Mouse (Mus musculus): ENCODE results near the gene Atg2a. TPM values are rescaled to one million over a fixed set of nuclear protein-coding genes. Genes with fewer than 3 reads are reported as not detected.

Gene Atg2a
- polyA plus RNA-seq, 1 experiment from 2014 or later: 9.3 TPM

MicroRNA genes within 50 kb of the gene (microRNA counts, 519-probe panel; counts per million panel counts)
- microRNA mmu-miR-192: 2,281 counts per million, percentile 33 among the panel's probes with 10 or more counts

Small RNAs within 50 kb of the gene (microRNA-seq; reads per million reads assigned to microRNA genes)
- gene Mir192 (74.7 reads per million, percentile 49 among the genes with 10 or more reads in this experiment), gene Mir194-2 (43.7 reads per million, percentile 43 among the genes with 10 or more reads in this experiment)

Other genes with a start within 250 kb of the Atg2a start
- 8.8 and 11.6 TPM in 2 replicates for gene Capn1, start 225.8 kb upstream of the Atg2a start, polyA plus RNA-seq (2015; fragmentation: Nextera tagmentation; extraction: Ambion mirVana)
- gene Syvn1, start 195.1 kb upstream of the Atg2a start, polyA plus RNA-seq (2015; fragmentation: Nextera tagmentation; extraction: Ambion mirVana): 24.3 and 25.8 TPM in 2 replicates
- 75.8 and 76.2 TPM in 2 replicates for gene Mrpl49, start 183.9 kb upstream of the Atg2a start, polyA plus RNA-seq (2015; fragmentation: Nextera tagmentation; extraction: Ambion mirVana)
- gene Fau, start 183.8 kb upstream of the Atg2a start, polyA plus RNA-seq (2015; fragmentation: Nextera tagmentation; extraction: Ambion mirVana): 709 and 773 TPM in 2 replicates
- 33.5 and 33.8 TPM in 2 replicates for gene Znhit2, start 180.5 kb upstream of the Atg2a start, polyA plus RNA-seq (2015; fragmentation: Nextera tagmentation; extraction: Ambion mirVana)
- gene Tm7sf2, start 173.3 kb upstream of the Atg2a start, polyA plus RNA-seq (2015; fragmentation: Nextera tagmentation; extraction: Ambion mirVana): 10.4 and 13.9 TPM in 2 replicates
- 71.6 and 77.5 TPM in 2 replicates for gene Vps51, start 164.4 kb upstream of the Atg2a start, polyA plus RNA-seq (2015; fragmentation: Nextera tagmentation; extraction: Ambion mirVana)
- gene Tmem262, start 161.6 kb upstream of the Atg2a start, polyA plus RNA-seq (2015; fragmentation: Nextera tagmentation; extraction: Ambion mirVana): not detected in 2 replicates
- 1.1 and 1.5 TPM in 2 replicates for gene Gm28374, start 159.4 kb upstream of the Atg2a start, polyA plus RNA-seq (2015; fragmentation: Nextera tagmentation; extraction: Ambion mirVana)
- 74.0 and 78.4 TPM in 2 replicates for gene Zfpl1, start 156.7 kb upstream of the Atg2a start, polyA plus RNA-seq (2015; fragmentation: Nextera tagmentation; extraction: Ambion mirVana)
- gene Cdca5, start 156.7 kb upstream of the Atg2a start, polyA plus RNA-seq (2015; fragmentation: Nextera tagmentation; extraction: Ambion mirVana): 47.2 and 48.1 TPM in 2 replicates
- gene AC131692.1, start 147.2 kb upstream of the Atg2a start, polyA plus RNA-seq (2015; fragmentation: Nextera tagmentation; extraction: Ambion mirVana): 0.21 and 0.26 TPM in 2 replicates
- gene Naaladl1, start 135.9 kb upstream of the Atg2a start, polyA plus RNA-seq (2015; fragmentation: Nextera tagmentation; extraction: Ambion mirVana): 0.34 and 0.41 TPM in 2 replicates
- 48.6 and 49.8 TPM in 2 replicates for gene Sac3d1, start 123.0 kb upstream of the Atg2a start, polyA plus RNA-seq (2015; fragmentation: Nextera tagmentation; extraction: Ambion mirVana)
- 33.1 TPM in 2 replicates for gene Snx15, start 113.4 kb upstream of the Atg2a start, polyA plus RNA-seq (2015; fragmentation: Nextera tagmentation; extraction: Ambion mirVana)
- 0.42 and 0.56 TPM in 2 replicates for gene Batf2, start 100.7 kb upstream of the Atg2a start, polyA plus RNA-seq (2015; fragmentation: Nextera tagmentation; extraction: Ambion mirVana)
- gene Arl2, start 100.1 kb upstream of the Atg2a start, polyA plus RNA-seq (2015; fragmentation: Nextera tagmentation; extraction: Ambion mirVana): 96.9 and 106 TPM in 2 replicates
- gene Majin, start 57.3 kb upstream of the Atg2a start, polyA plus RNA-seq (2015; fragmentation: Nextera tagmentation; extraction: Ambion mirVana): not detected in 2 replicates
- gene Gpha2, start 15.3 kb upstream of the Atg2a start, polyA plus RNA-seq (2015; fragmentation: Nextera tagmentation; extraction: Ambion mirVana): 0.48 TPM in 1 of 2 replicates, not detected in the other
- gene Ppp2r5b, start 5.8 kb upstream of the Atg2a start, polyA plus RNA-seq (2015; fragmentation: Nextera tagmentation; extraction: Ambion mirVana): 17.1 and 19.2 TPM in 2 replicates
- 66.7 and 76.1 TPM in 2 replicates for gene Ehd1, start 35.1 kb downstream of the Atg2a start, polyA plus RNA-seq (2015; fragmentation: Nextera tagmentation; extraction: Ambion mirVana)
- 0.77 and 0.92 TPM in 2 replicates for gene Cdc42bpg, start 64.8 kb downstream of the Atg2a start, polyA plus RNA-seq (2015; fragmentation: Nextera tagmentation; extraction: Ambion mirVana)
- 82.6 and 85.7 TPM in 2 replicates for gene Men1, start 93.3 kb downstream of the Atg2a start, polyA plus RNA-seq (2015; fragmentation: Nextera tagmentation; extraction: Ambion mirVana)
- gene Map4k2, start 99.5 kb downstream of the Atg2a start, polyA plus RNA-seq (2015; fragmentation: Nextera tagmentation; extraction: Ambion mirVana): 19.2 and 22.9 TPM in 2 replicates
- 133 and 136 TPM in 2 replicates for gene Sf1, start 122.0 kb downstream of the Atg2a start, polyA plus RNA-seq (2015; fragmentation: Nextera tagmentation; extraction: Ambion mirVana)
- 17.7 and 22.3 TPM in 2 replicates for gene Pygm, start 142.7 kb downstream of the Atg2a start, polyA plus RNA-seq (2015; fragmentation: Nextera tagmentation; extraction: Ambion mirVana)
- gene Rasgrp2, start 157.7 kb downstream of the Atg2a start, polyA plus RNA-seq (2015; fragmentation: Nextera tagmentation; extraction: Ambion mirVana): 62.6 and 72.1 TPM in 2 replicates
- gene Nrxn2, start 177.1 kb downstream of the Atg2a start, polyA plus RNA-seq (2015; fragmentation: Nextera tagmentation; extraction: Ambion mirVana): 0.58 and 0.97 TPM in 2 replicates